Mouse (Mus musculus) C2C12 (cell line): ENCODE measurements at regions not wholly inside any gene's neighbourhood (a gene's known extent, or its start where the extent isn't known, plus 50 kb on each side); places are given as distances from the start of the nearest gene placed in this dataset.

Experiments
- H3K27me3 ChIP-seq: one replicate; pipeline ENCODE4 v1.6.1; 2011; ENCODE audit not compliant: control insufficient read depth, insufficient read depth, insufficient read length
- H3K36me3 ChIP-seq: one replicate; pipeline ENCODE4 v1.6.1; 2011; ENCODE audit not compliant: control insufficient read depth, insufficient read depth
- H3K4me3 ChIP-seq: one replicate; pipeline ENCODE4 v1.5.1; 2011; ENCODE audit warnings: mild to moderate bottlenecking, control low read depth; ENCODE audit not compliant: poor library complexity, insufficient read depth, severe bottlenecking
- H3K79me2 ChIP-seq: one replicate; pipeline ENCODE4 v1.6.1; 2011; ENCODE audit not compliant: control insufficient read depth, insufficient read depth
- H3K79me3 ChIP-seq: one replicate; pipeline ENCODE4 v1.6.1; 2011; ENCODE audit warnings: low read depth, control low read depth
- H3ac ChIP-seq: one replicate; pipeline ENCODE3; 2011; ENCODE audit warnings: low read depth; ENCODE audit not compliant: control insufficient read depth, insufficient read length
- CEBPB ChIP-seq: IDR thresholded peaks from one replicate; pipeline ENCODE4 v1.6.1; 2011; ENCODE audit warnings: low read depth, mild to moderate bottlenecking, control low read depth, moderate library complexity
- CTCF ChIP-seq: IDR thresholded peaks from one replicate; pipeline ENCODE4 v1.5.1; 2011; ENCODE audit not compliant: control insufficient read depth, insufficient read depth, insufficient read length
- FOSL1 ChIP-seq: IDR thresholded peaks from one replicate; pipeline ENCODE4 v1.8.0; 2011; ENCODE audit warnings: mild to moderate bottlenecking, low read length; ENCODE audit not compliant: poor library complexity, insufficient read depth, severe bottlenecking
- MAX ChIP-seq: IDR thresholded peaks from one replicate; pipeline ENCODE4 v1.6.1; 2011; ENCODE audit warnings: mild to moderate bottlenecking, control low read depth
- MYOD1 ChIP-seq: IDR thresholded peaks from one replicate; pipeline ENCODE4 v1.6.1; 2011; ENCODE audit warnings: low read depth; ENCODE audit not compliant: control insufficient read depth, insufficient read length
- MYOG ChIP-seq: IDR thresholded peaks from one replicate; pipeline ENCODE4 v1.6.1; 2011; ENCODE audit not compliant: control insufficient read depth, insufficient read length; ENCODE audit errors: extremely low read depth
- USF1 ChIP-seq: IDR thresholded peaks from one replicate; pipeline ENCODE4 v1.6.1; 2011; ENCODE audit warnings: low read depth, mild to moderate bottlenecking, control low read depth, moderate library complexity

- no peak for TF ChIP-seq CEBPB
- no peak for TF ChIP-seq FOSL1
- no peak for TF ChIP-seq CTCF
- TF ChIP-seq USF1: no peak
- no peak for TF ChIP-seq MYOG
- no peak for TF ChIP-seq MYOD1
- TF ChIP-seq MAX: no peak
- H3K79me3 ChIP-seq: no peaks in the 10 kb centered on the region
- H3ac ChIP-seq: no peak overlapping the region
- no peaks in the 10 kb centered on the region for H3K27me3 ChIP-seq
- no peaks in the 10 kb centered on the region for H3K79me2 ChIP-seq
- H3K4me3 ChIP-seq: no peak overlapping the region
- no peaks in the 10 kb centered on the region for H3K36me3 ChIP-seq
These were observed 60.8 kb upstream of the E2f3 start for GRCm38 (mm10) chr13:30046504-30047169.

GRCm38 (mm10) chr13:30046061-30046460 is 60.2 kb upstream of the E2f3 start:
- Histone ChIP-seq H3K36me3 (no peaks in the 10 kb centered on the region), H3ac (no peak overlapping the region), H3K79me2 (no peaks in the 10 kb centered on the region), H3K4me3 (no peak overlapping the region), H3K79me3 (no peaks in the 10 kb centered on the region), H3K27me3 (no peaks in the 10 kb centered on the region)
- TF ChIP-seq CTCF: no peak
- TF ChIP-seq MYOG: no peak
- TF ChIP-seq MYOD1: no peak
- no peak for TF ChIP-seq MAX
- TF ChIP-seq CEBPB: no peak
- TF ChIP-seq FOSL1: no peak
- TF ChIP-seq USF1: no peak

- H3ac ChIP-seq: no peak overlapping the region
- no peak for TF ChIP-seq FOSL1
- no peak for TF ChIP-seq MAX
- TF ChIP-seq USF1: no peak
- TF ChIP-seq MYOG: no peak
- TF ChIP-seq MYOD1: no peak
- TF ChIP-seq CEBPB: no peak
- no peak for TF ChIP-seq CTCF
- H3K27me3 ChIP-seq: no peaks in the 10 kb centered on the region
- no peaks in the 10 kb centered on the region for H3K36me3 ChIP-seq
- no peaks in the 10 kb centered on the region for H3K79me3 ChIP-seq
- no peak overlapping the region for H3K4me3 ChIP-seq
- no peaks in the 10 kb centered on the region for H3K79me2 ChIP-seq
These were observed 59.4 kb upstream of the E2f3 start for GRCm38 (mm10) chr13:30045225-30045624.

- no peak overlapping the region for H3K4me3 ChIP-seq
- H3K79me2 ChIP-seq: no peaks in the 10 kb centered on the region
- H3K79me3 ChIP-seq: no peaks in the 10 kb centered on the region
- H3K27me3 ChIP-seq: no peaks in the 10 kb centered on the region
- peak; percentile 94 for TF ChIP-seq MYOD1
- TF ChIP-seq CTCF: no peak
- no peak for TF ChIP-seq MYOG
- no peak for TF ChIP-seq CEBPB
- H3ac ChIP-seq: no peak overlapping the region
- H3K36me3 ChIP-seq: no peaks in the 10 kb centered on the region
These were observed 58.9 kb upstream of the E2f3 start for GRCm38 (mm10) chr13:30044790-30045189.

GRCm38 (mm10) chr13:30042689-30043320 is 56.9 kb upstream of the E2f3 start:
- H3K79me2 ChIP-seq: no peaks in the 10 kb centered on the region
- no peak for TF ChIP-seq CEBPB
- peak; percentile 24 for TF ChIP-seq MYOD1
- H3K4me3 ChIP-seq: no peak overlapping the region
- no peak overlapping the region for H3ac ChIP-seq
- H3K36me3 ChIP-seq: no peaks in the 10 kb centered on the region
- no peaks in the 10 kb centered on the region for H3K27me3 ChIP-seq
- H3K79me3 ChIP-seq: no peaks in the 10 kb centered on the region

GRCm38 (mm10) chr13:30041501-30042295 is 55.8 kb upstream of the E2f3 start:
- Histone ChIP-seq H3K36me3 (no peaks in the 10 kb centered on the region), H3K79me3 (no peaks in the 10 kb centered on the region), H3K79me2 (no peaks in the 10 kb centered on the region), H3ac (no peak overlapping the region), H3K4me3 (no peak overlapping the region), H3K27me3 (no peaks in the 10 kb centered on the region)
- TF ChIP-seq MYOD1 (peak; percentile 91), CTCF (no peak), CEBPB (no peak), MAX (no peak)
